Mouse (Mus musculus) right cerebral cortex, adult 2 months (tissue): ENCODE measurements around the gene Gm6040.

Source experiments
- DNase-seq, 2 experiments: peaks; one replicate each; pipeline ENCODE4 v3.0.0; 2021 to 2022; ENCODE audit warnings: low spot score in 2 of 2

The Gm6040 gene

GRCm38 (mm10) chr8:20921971-20922370, at the start of gene Gm6040:
Gene Gm6040 (minus strand): TSS chr8:20922071.
- DNase-seq = no peak

DNA sequence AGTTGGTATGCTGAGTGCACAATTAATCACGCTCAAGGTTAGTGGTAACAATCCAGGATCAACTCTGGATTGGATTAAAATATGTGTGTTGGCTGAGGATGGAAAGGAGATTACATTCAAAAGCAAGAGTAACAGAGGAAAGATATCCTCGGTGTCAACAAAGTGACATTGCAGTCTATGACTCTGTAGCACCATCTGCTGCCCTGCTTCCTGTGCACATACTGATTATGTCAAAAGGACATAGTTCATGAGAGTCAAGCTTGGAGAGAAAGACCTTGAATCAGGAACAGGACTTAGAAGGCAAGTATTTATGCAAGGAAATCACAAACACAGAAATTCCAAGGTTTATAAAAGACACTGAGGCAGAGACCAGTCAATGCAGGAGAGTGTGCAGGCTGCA, 42.7 kb upstream of the Gm6040 start:
- DNase-seq = no peak

DNA sequence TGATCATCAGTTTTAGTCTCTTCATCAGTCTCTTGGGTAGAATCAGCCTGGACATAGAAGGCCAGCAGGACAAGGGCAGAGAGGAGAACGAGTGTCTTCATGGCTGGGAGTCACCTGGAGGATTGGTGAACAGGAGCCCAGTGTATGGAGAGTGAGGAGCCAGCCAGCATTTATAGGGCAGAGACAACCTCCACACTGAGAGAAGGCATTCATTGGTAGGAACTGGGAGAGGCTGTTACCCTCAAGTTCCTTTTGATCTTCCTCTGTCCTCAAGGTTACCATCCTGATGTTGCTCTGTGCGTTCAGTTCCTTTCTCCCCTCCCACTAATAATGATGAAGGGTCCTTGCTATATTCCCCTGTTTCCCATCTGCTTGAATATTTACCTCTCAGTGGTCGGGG, 22.7 kb upstream of the Gm6040 start, which contains the start of gene AY761185:
AY761185 (minus strand) TSS at position 101 of the 400 bp plus-strand sequence.
- no peak for DNase-seq

GRCm38 (mm10) chr8:20912288-20912687, 9.6 kb downstream of the Gm6040 start:
- DNase-seq = no peak

GRCm38 (mm10) chr8:20908256-20908655, 13.6 kb downstream of the Gm6040 start:
- DNase-seq = no peak

DNA sequence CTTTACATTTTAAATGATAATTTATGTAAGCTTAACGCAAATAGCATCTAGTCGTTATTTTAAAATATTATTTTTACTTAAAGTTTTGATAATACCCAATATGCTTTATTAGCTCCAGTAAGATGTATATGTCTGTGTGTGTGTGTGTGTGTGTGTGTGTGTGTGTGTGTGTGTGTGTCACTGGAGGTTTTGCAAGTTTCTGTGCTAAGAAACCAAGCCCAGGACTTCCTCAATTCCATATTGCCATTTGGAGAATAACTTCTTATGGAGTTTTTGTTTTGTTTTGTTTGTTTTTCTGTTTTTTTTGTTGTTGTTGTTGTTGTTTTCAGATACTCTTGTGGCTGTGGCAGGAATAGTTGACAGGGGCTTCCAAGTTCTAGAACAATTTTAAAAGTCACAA, 14.8 kb downstream of the Gm6040 start:
- no peak for DNase-seq

- DNase-seq = no peak
Observed at GRCm38 (mm10) chr8:20902527-20902926, 19.3 kb downstream of the Gm6040 start, which contains the start of gene Gm15056. Gene Gm15056 (minus strand): TSS chr8:20902627.

GRCm38 (mm10) chr8:20892369-20892768, 29.5 kb downstream of the Gm6040 start, which contains the start of gene Defb33:
Gene Defb33 (plus strand): TSS chr8:20892669.
- DNase-seq = no peak

DNA sequence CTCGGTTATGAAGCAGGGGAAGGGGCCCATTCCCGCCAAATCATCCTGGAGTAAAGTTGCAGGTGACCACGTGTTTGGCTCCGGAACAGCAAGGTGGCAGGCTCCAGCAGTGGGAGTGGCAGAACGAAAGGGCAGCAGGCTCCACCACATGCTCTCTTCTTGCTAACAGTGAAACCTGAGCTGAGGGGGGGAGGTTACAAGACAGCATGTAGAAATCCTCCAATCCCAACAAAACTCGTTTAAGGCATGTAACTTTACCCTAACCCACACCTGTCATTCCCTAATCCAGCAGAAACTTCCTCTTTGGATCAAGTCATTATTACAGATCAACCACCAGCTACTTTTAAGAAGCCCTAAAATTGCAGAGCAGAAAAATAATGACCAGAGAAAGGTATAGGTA, 47.3 kb downstream of the Gm6040 start:
- DNase-seq = no peak
